Mouse (Mus musculus): Measurements from ENCODE around the gene Olfr733. TPM values are rescaled to one million over a fixed set of nuclear protein-coding genes. Genes with fewer than 3 reads are reported as not detected.

Olfr733 gene
- not detected in 2 replicates for polyA plus RNA-seq (2016; fragmentation: Nextera tagmentation; extraction: Ambion mirVana)

DNA sequence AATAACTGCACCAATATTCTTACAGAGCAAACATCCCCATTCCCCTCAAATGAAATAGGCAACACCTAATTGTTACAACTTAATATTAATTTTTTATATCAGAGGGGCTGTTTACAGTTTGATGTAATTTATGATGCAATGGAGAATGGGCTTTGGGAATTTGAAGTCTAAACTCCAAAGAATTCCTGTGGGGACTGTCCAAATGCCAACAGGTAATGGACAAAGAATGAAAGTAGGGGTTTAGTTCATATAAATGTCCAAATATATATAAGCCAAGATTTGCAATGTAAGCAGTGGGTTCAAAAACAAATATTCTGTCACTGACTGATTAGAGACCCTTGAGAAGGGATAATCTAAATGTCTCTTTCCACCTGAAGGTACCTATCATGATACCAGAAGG, at the start of gene Olfr733:
Olfr733 (minus strand) TSS at position 101 of the 400 bp plus-strand sequence.
- no peaks in the 10 kb centered on the region for H3K9me3 ChIP-seq (replicated peaks)
- H3K27ac ChIP-seq (ENCODE audit: poor library complexity, severe bottlenecking), result no peak within 1 kb of the TSS
- H3K4me3 ChIP-seq, result no peak within 1 kb of the TSS
- no peaks in the 10 kb centered on the region for H3K36me3 ChIP-seq
- no peak for ATAC-seq (ENCODE audit: insufficient number of reproducible peaks, low FRiP score)
- H3K4me2 ChIP-seq, result no peak within 1 kb of the TSS
- H3K4me1 ChIP-seq (replicated peaks), result no peaks in the 10 kb centered on the region
- H3K9ac ChIP-seq, result no peak within 1 kb of the TSS
- no peaks in the 10 kb centered on the region for H3K27me3 ChIP-seq (replicated peaks)

DNA sequence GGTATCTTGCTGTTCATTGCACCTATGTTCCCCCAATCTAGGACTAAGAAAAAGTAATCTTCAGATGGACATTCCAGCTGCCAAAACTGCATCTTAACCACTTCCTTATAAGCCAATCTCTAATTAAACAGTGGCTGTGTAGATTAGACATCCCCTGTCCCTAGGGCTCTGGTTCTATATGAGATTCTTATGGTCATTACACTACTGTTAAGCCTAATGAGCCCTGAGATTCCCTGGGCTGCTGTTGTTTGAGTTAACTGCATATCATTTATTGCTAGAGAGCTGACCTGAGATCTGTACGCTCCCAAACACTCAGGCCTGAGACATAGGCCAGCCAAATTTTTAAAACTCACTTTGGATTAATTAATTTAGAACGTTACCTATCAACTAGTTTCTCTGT, 47.5 kb upstream of the Olfr733 start, which contains the start of gene Olfr735:
Olfr735 (minus strand) TSS at position 77 of the 400 bp plus-strand sequence.
- H3K36me3 ChIP-seq, result no peaks in the 10 kb centered on the region
- no peak within 1 kb of the TSS for H3K9ac ChIP-seq
- H3K4me3 ChIP-seq, result no peak within 1 kb of the TSS
- H3K9me3 ChIP-seq (replicated peaks), result no peaks in the 10 kb centered on the region
- no peak within 1 kb of the TSS for H3K4me2 ChIP-seq
- no peak for ATAC-seq (ENCODE audit: insufficient number of reproducible peaks, low FRiP score)
- WGBS, result 74% methylated on average over 2 of the region's 2 CpGs
- H3K27ac ChIP-seq (ENCODE audit: poor library complexity, severe bottlenecking), result no peak within 1 kb of the TSS
- no peaks in the 10 kb centered on the region for H3K27me3 ChIP-seq (replicated peaks)
- no peaks in the 10 kb centered on the region for H3K4me1 ChIP-seq (replicated peaks)

DNA sequence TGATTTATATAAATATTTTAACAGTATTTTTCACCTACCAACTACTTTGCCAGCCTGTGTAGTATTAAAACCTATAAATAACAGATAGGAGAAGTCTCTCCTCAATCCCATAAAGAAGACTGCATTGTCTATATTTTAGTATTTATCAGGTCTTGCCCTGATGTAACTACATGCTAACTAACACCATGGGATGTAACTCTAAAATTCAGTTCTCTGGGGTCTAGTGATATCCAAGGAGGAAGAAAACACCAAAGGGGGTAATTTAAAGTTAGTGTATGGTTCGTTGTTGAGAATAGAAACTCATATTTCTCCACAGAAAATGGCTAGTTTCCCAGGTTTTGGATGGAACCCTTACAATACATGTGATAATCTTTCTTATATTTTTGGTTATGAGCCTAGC, 25.3 kb upstream of the Olfr733 start, which contains the start of gene Olfr734:
Olfr734 (minus strand) TSS at position 101 of the 400 bp plus-strand sequence.
- Histone ChIP-seq H3K27me3 (replicated peaks) (no peaks in the 10 kb centered on the region), H3K9ac (no peak within 1 kb of the TSS), H3K4me2 (no peak within 1 kb of the TSS), H3K9me3 (replicated peaks) (no peaks in the 10 kb centered on the region), H3K36me3 (no peaks in the 10 kb centered on the region), H3K27ac (ENCODE audit: poor library complexity, severe bottlenecking) (no peak within 1 kb of the TSS), H3K4me1 (replicated peaks) (no peaks in the 10 kb centered on the region), H3K4me3 (no peak within 1 kb of the TSS)
- 61% methylated on average over 1 of the region's 1 CpGs for WGBS
- no peak for ATAC-seq (ENCODE audit: insufficient number of reproducible peaks, low FRiP score)

DNA sequence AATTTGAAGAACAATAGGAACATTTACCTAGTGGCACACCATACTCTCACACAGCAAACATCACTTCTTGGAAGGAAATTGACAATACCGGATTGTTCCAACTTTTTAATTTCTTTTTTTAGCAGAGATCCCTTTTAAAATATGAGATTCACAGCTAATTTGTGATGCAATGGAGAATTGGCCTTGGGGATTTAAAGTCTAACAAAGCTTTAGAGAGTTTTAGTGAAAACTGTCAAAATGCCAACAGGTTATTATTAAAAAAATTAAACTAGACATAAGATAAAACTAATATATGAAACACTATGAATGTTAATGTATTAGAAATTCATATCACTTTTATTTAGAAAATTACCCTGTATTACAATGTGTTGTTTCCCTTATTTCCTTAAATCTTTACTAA, 17.2 kb downstream of the Olfr733 start, which contains the start of gene Olfr732:
Olfr732 (minus strand) TSS at position 101 of the 400 bp plus-strand sequence.
- H3K27ac ChIP-seq (ENCODE audit: poor library complexity, severe bottlenecking), result no peak within 1 kb of the TSS
- ATAC-seq (ENCODE audit: insufficient number of reproducible peaks, low FRiP score), result no peak
- no peaks in the 10 kb centered on the region for H3K36me3 ChIP-seq
- H3K9ac ChIP-seq, result no peak within 1 kb of the TSS
- 86% methylated on average over 1 of the region's 1 CpGs for WGBS
- no peak within 1 kb of the TSS for H3K4me3 ChIP-seq
- H3K27me3 ChIP-seq (replicated peaks), result no peaks in the 10 kb centered on the region
- no peaks in the 10 kb centered on the region for H3K9me3 ChIP-seq (replicated peaks)
- H3K4me2 ChIP-seq, result no peak within 1 kb of the TSS
- H3K4me1 ChIP-seq (replicated peaks), result no peaks in the 10 kb centered on the region

Other genes starting within 250 kb of the Olfr733 start
- not detected in 2 replicates for gene Olfr726, start 210.6 kb downstream of the Olfr733 start, polyA plus RNA-seq (2016; fragmentation: Nextera tagmentation; extraction: Ambion mirVana)
- not detected in 2 replicates for gene Olfr727, start 178.3 kb downstream of the Olfr733 start, polyA plus RNA-seq (2016; fragmentation: Nextera tagmentation; extraction: Ambion mirVana)
- not detected in 2 replicates for gene Olfr728, start 158.8 kb downstream of the Olfr733 start, polyA plus RNA-seq (2016; fragmentation: Nextera tagmentation; extraction: Ambion mirVana)
- gene Olfr729, start 148.6 kb downstream of the Olfr733 start, polyA plus RNA-seq (2016; fragmentation: Nextera tagmentation; extraction: Ambion mirVana), result not detected in 2 replicates
- not detected in 2 replicates for gene Olfr730, start 113.3 kb downstream of the Olfr733 start, polyA plus RNA-seq (2016; fragmentation: Nextera tagmentation; extraction: Ambion mirVana)
- gene Olfr731, start 59.7 kb downstream of the Olfr733 start, polyA plus RNA-seq (2016; fragmentation: Nextera tagmentation; extraction: Ambion mirVana), result not detected in 2 replicates
- gene Olfr732, start 17.3 kb downstream of the Olfr733 start, polyA plus RNA-seq (2016; fragmentation: Nextera tagmentation; extraction: Ambion mirVana), result not detected in 2 replicates
- not detected in 2 replicates for gene Olfr734, start 25.2 kb upstream of the Olfr733 start, polyA plus RNA-seq (2016; fragmentation: Nextera tagmentation; extraction: Ambion mirVana)
- not detected in 2 replicates for gene Olfr735, start 47.4 kb upstream of the Olfr733 start, polyA plus RNA-seq (2016; fragmentation: Nextera tagmentation; extraction: Ambion mirVana)
- gene Tlr11, start 56.4 kb upstream of the Olfr733 start, polyA plus RNA-seq (2016; fragmentation: Nextera tagmentation; extraction: Ambion mirVana), result not detected in 2 replicates
- gene Olfr736, start 79.6 kb upstream of the Olfr733 start, polyA plus RNA-seq (2016; fragmentation: Nextera tagmentation; extraction: Ambion mirVana), result not detected in 2 replicates
- gene Olfr738, start 106.0 kb upstream of the Olfr733 start, polyA plus RNA-seq (2016; fragmentation: Nextera tagmentation; extraction: Ambion mirVana), result not detected in 2 replicates
- not detected in 2 replicates for gene Olfr739, start 117.1 kb upstream of the Olfr733 start, polyA plus RNA-seq (2016; fragmentation: Nextera tagmentation; extraction: Ambion mirVana)
- gene Olfr740, start 144.0 kb upstream of the Olfr733 start, polyA plus RNA-seq (2016; fragmentation: Nextera tagmentation; extraction: Ambion mirVana), result not detected in 2 replicates
- not detected in 2 replicates for gene Olfr741, start 171.2 kb upstream of the Olfr733 start, polyA plus RNA-seq (2016; fragmentation: Nextera tagmentation; extraction: Ambion mirVana)
- not detected in 2 replicates for gene Olfr742, start 202.1 kb upstream of the Olfr733 start, polyA plus RNA-seq (2016; fragmentation: Nextera tagmentation; extraction: Ambion mirVana)
- not detected in 2 replicates for gene Olfr743, start 220.3 kb upstream of the Olfr733 start, polyA plus RNA-seq (2016; fragmentation: Nextera tagmentation; extraction: Ambion mirVana)

Measured in heart, embryonic 12.5 days (tissue).